Mouse (Mus musculus): ENCODE measurements around the gene Dock6.

- TF ChIP-seq CTCF (IDR thresholded peaks at IDR 0.05; ENCODE audit: borderline replicate concordance, control insufficient read depth, extremely low read depth, insufficient read depth, low read length, poor library complexity) (peak; percentile 34; the same call in 1 of the 2 replicates), POLR2A (IDR thresholded peaks at IDR 0.05; ENCODE audit: control insufficient read depth, extremely low read depth, insufficient read depth, low read length, poor library complexity) (no peak)
Measured at GRCm38 (mm10) chr9:21808561-21808960, 43.9 kb downstream of the Dock6 start.

All from thymus, adult 2 months (tissue).